Mouse (Mus musculus): Measurements from ENCODE around the gene Ptgdr2.

Ptgdr2 gene

DNA sequence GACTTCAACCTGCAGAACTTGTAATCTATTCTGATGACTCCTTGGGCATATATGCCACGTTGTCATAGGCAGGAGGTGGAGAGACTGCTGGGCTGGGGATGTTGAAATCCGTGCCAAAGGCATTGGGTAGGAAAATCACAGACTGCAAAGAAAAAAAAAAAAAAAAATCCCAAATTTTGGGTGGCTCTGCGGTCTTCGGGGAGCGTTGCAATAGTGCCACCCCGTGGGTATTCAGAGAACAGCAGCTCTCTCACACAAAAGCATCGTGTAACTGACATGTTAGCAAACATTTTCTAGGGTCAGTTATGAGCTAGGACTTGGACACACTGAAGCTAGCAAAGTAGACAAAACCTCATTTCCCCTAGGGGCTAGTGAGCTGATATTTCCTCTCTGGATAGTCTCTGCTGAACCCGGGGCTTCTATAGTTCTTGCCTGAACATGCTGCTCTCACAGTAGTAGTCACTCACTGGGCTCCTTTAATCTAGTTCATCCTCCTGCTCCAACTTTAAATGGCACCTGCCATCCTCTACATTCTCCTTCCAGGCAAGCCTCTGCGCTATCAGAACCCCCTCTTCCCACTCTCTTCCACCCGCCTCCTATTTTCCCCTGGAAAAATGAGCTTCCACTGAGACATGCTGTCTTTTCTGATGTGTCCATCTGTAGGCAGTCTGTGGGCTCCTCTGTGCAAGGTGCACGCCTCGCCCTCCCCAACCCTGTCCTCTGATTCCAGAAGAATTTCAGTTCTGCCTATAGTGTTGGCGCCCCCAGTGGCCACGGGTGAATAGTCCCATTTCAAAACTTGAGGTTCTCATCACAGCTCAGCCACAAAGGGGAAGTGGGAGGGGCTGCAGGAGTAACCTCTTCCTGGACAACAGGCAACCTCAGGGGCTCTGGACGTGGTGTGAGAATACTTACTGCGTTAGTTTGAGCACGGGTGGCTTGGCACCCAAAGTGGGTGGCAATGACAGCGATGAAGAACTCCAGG lies 42.5 kb downstream of the Ptgdr2 start:
- peak; percentile 58 for DNase-seq

DNA sequence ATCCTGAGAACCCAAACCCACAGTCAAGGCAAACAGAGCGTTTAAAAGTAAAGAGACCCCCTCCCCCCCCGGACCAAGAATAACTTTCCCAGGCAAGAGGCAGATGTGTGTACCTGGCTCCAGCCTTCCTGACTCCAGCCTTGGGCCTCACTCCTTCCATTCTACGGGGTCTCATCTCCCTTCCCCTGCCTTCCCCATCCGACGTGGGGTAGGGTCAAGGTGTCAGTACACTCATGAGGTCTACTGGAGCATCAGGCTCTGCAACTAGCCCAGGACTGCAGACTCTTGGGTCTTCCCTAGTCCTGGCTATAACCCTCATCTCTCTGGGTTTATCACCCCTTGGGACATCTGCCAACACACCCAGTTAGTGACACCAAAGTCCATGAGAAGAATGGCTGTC lies 43.2 kb downstream of the Ptgdr2 start:
- DNase-seq = no peak

DNA sequence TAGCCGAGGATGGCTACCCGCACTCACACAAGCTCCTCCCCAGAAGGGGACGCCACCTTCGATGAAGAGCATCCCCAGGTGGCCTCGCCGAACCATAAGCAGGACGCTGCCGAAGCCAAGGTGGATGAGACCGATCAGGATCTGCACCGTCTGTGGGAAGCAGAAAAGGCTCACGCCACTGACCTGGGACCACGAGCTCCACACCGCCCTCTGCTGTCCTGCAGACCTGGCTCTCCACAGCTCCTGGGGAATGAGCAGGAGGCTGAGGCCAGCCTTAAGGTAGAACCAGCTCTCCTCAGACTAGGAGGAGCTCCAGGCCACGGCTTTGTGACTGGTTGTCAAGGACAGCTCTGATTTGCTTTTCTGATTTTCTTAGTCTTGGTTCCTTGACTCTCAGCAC lies 46.2 kb downstream of the Ptgdr2 start:
- peak; percentile 20 for DNase-seq

DNA sequence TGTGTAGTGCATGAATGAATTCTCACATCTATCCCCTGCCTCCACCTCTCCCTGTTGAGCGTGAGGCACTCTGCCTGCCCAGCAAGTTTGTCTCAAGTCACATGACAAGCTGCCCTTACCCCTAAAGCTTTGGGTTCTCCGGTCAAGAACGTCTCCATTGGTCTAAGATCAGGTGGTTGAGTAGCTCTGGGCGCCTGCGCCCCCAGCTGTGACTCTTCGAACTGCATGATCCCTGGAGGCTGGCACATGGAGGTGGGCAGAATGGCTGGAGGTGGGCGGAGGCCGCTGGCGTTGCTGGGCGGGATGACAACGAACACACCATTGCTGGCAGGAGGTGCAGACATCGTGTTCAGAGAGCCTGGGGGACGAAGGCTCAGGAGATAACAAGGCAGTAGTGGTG lies 47.6 kb downstream of the Ptgdr2 start:
- no peak for DNase-seq

DNA sequence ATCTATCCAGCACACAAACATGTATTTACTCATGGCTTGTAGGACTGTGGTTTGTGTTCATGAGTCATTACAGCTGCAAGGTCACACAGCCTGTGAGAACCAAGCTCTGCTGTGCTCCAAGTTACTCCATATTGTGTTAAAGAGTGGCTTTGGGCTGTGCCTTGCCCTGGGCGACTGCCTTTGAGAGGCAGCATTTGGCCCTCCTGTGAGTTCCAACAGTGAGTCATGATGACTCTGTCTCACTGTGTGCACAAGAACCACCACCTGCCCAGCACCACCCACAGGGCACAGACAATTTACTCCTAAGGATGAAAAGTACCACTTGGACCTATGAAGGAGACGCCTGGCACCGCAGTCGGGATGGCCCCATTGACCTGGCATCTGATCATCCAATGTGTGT lies 48.9 kb downstream of the Ptgdr2 start:
- DNase-seq = no peak

DNA sequence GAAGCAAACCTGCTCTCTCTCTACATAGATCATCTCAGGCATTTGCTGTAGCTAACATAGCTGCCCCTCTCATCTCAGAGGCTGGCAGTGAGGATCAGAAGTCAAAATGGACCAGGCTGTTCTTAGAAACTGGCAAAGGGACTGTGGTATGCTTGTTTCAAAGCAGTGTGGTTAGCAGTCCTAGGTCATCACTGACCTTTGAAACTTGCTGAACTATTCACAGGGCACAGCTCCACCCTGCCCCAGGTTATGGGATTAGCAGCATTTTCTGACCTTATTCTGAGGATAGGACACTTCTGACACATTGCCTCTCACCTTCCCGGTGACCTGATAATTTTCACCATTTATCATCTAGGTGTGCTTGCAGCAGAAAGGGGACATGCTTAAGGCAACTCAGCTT lies 51.6 kb downstream of the Ptgdr2 start:
- no peak for DNase-seq

DNA sequence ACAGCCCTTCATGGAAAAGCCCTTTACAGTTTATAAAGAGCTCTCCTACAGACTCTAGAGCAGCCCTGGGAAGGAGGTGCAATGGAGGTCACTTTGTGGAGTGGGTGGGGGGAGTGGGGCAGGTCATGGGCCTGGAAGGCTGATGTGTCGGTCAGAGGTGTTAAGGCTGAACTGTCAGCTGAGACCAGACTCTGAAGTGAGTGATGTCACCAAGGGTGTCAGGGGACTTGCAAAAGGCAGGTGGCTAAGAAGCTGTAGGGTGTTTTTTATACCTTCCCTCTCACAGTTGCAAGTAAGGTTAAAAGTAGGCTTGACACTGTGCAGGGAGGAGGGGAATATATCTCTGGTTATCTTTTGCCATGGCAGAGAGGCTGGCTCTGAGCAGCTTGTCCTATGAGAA lies 53.8 kb downstream of the Ptgdr2 start:
- DNase-seq = no peak

DNA sequence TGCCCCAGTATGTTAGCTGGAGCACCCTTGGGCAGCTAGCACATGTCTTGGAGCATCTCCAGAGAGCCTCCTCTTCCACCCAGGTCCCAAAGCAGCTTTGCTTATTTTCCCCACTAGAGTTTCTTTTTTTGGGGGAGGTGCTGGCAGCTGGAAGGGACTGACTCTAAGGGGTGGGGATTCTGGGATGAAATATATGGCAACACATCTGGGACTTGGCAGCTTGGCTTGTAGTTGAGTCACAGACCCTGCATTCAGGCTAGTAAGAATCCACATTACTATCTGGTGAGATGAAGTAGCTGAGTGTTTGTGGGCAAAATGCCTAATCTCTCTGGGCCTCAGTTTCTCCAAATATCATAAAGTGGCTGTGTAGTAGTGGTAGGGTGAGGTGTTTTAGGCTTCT lies 55.0 kb downstream of the Ptgdr2 start:
- no peak for DNase-seq

Measured in cerebellum, adult 11 months (tissue).